Mouse (Mus musculus): ENCODE data around the gene Bbs1. TPM values are rescaled to one million over a fixed set of nuclear protein-coding genes. Genes with fewer than 3 reads are reported as not detected.
"Not testable (repeated sequence)": the region's sequence is repeated elsewhere in the genome, so short reads cannot be mapped to it uniquely, and the experiment has no call there.

The Bbs1 gene
- 1 to 10 TPM; 1.9 to 2.9 TPM for total RNA-seq (2021)
- long read RNA-seq, experiment 1, partial matches to known transcripts = 0 of 2 reads
- long read RNA-seq, experiment 1, other reads (novel, unspliced or antisense) = 2 of 2 reads
- long read RNA-seq, experiment 2, partial matches to known transcripts = 0 of 1 reads
- long read RNA-seq, experiment 2, other reads (novel, unspliced or antisense) = 1 of 1 reads

DNA sequence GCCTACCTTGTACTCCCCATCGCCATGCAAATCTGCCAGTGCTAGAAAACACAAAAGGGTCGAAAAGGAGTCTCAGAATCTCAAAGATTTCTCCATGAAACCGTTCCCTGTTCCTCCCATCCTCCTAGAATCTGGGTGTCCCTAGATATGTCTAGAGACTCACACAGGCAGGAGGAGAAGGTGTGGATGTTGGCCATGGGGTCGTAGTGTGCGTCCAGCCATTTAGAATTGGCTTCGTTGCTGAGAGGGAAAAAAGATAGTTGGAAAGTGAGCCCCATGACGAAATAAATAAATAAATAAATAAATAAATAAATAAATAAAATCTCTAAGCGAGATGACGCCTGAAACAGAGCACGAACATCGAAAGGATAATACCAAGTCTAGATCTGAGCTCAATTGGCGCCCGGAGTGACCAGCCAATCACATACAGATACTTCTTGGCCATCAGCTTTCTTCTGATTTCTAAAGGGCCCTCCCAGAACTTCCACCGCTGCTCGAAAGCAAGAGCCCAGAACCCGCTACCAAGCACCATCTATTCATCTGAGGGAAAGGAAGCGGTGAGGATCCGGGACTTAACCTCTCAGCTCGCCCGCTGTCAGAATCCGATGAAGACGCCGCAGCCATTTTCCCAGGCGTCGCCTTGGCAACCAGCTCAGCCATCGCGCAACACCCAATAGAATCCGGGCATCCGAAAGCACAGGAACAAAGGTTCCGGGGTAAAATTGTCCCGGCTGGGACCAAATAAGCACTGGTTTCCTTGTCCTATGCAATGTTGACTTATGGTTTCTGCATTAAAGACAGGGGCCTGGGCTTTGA lies at the start of gene Bbs1:
Bbs1 (minus strand) TSS at position 650 of the 816 bp plus-strand sequence.
- DNase-seq = peak; percentile 82

DNA sequence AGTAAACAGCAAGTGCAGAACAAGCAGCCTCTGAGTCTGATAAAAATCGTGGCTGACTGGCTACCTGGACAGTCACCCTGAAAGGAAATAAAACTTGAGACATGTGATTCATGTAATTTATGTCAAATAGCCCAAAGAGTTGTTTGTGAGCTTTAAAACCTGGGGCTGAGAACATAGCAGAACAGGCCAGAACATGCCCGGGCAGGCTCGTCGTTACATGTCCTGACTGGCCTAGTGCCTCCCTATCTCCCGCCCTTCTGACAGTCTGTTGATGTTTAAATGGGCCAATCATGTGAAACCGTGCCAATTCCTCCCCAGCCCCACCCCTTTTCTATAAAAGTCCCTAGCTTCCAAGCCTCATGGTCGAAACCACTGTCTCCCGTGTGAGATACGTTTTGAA lies 42.2 kb upstream of the Bbs1 start:
- not testable (repeated sequence) for DNase-seq

DNA sequence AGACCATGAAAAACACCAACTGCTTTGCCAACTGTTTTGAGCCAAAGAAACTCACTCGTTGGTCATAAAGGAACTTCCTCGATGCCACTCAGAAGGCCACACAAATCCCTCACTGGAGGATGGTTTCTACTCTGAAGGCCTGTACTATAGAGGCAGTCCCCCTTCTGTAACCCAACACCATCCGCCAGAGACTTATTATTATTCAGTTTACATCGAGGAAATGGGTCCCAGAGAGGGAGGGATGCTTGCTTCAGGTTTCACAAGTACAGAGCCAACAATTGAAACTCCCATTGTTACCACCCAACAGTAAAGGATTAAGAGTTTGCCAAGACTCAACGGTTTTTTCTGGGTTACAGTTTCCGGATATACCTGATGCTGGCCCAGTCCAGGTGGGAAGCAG lies 39.1 kb upstream of the Bbs1 start:
- no peak for DNase-seq

DNA sequence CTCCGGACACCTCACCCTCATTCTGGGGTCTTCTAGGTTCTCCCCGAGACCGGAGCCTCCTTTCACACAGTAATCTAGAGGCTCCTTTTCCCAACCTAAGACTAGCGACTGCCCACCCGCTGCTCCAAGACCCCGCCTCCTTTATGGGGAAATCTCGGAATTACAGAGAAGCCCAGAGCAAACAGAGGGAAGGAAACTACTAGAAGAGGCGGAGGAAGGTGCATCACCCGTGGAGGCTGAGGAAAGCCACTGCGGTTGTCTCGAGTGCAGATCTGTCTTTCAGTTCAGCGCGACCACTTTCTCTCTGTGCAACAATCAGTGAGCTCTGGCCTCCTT lies 36.8 kb upstream of the Bbs1 start:
- DNase-seq = no peak

DNA sequence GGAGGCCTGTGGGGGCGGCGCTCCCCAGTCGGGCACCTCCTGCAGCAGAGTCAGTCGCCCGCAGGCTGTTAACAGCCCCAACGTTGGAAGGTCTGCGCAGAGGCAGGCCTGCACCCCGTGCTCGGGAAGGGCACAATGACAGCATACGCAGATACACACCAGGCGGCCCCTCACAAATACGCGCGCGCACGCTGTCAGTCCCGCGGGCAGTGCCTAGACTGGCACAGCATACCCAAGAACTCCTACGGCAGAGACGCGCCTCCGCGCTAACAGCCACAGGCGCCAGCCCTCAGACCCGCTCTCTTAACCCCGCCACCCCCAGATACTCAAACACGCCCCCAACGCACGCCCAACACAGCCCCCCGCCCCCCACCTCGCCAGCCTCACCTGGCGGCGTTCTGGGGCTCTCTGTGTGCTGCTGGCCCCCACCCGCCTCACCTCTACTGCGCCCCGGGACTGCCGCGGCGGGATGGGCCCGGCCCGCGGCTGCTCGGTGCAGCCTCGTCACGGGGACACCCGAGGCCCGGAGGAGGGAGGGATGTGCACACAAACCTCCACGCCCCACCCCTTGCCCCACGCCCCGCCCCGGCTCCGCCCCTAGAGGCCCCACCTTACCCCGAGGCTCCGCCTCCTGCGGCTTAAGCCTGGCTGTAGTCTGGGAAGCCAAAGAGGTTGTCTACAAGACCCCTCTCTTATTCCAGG lies 36.3 kb upstream of the Bbs1 start, which contains the start of gene Peli3:
Peli3 (minus strand) TSS at position 577 of the 702 bp plus-strand sequence.
- peak; percentile 83 for DNase-seq

DNA sequence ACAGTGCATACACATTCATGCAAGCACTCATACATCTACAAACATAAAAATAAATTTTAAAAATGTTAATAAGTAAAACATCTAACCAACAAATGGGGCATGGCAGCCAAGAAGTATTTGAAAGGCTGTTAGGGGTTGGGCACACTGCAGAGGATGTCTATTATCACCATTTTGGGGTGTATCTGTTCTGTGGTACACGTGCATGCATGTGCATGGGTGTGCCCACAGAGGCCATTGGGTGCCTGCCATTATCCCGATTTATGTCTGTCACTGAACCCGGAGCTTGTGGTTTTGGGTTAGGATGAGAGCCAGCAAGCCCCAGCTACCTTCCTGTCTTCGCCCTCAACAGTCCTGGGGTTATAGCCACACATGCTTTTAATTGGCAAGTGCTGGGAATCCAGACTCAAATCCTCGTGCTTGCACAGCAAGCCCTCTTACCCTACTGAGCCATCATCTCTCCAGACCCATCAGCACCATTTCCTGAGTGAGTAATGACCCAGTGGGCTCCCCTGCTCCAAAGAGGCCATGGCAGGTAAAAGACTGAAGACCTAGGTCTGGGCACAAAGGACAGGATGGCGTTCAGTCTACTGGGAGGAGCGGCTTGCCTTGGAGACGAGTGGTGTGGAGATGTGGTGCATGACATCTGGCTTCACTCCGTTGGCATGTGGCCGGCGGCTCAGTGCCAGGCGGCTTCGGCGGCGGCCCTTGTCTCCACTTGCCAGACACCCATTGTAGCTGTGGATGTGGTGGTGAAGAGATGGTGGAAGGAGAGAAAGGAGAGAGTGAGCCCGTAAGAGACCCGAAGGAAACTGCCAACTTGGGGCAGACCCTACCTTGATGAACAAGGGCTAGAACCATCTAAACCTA lies 31.2 kb upstream of the Bbs1 start:
- DNase-seq = peak; percentile 54

DNA sequence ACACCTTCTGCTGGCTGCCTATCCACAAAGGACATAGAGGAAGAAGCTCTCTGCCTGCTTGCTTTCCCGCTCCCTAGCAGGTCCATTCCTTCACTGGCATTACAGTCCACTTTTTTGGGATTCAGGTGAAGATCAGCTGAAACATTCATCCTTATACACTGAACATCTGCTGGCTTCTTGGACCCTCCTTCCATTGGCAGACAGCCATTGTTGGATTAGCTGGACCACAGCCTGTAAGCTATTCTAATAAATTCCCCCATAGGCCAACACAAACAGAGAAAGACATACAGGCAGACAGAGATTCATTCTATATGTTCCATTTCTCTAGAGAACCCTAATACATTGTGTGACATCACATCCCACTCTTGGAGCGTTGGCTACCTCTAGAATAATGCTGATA lies 30.5 kb upstream of the Bbs1 start:
- no peak for DNase-seq

DNA sequence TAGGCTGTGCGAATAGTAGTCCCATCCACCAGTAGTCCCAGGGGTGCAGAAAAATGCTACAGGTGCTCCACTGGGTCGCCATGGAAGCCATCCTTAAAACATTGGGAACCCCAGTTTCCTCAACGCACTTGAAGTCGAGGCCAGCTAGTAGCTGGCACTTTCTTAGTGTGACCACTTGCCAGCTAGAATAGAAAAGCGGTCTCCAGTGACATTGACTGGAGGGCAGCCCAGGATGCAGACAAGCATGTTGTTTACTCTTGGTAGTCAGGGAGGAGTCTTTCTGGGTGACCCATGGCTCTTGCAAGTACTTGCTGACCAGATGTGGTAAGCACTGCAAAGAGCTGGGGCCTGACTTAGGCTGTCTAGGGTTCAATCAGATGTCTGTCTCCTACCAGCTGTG lies 22.4 kb upstream of the Bbs1 start:
- peak; percentile 49 for DNase-seq

DNA sequence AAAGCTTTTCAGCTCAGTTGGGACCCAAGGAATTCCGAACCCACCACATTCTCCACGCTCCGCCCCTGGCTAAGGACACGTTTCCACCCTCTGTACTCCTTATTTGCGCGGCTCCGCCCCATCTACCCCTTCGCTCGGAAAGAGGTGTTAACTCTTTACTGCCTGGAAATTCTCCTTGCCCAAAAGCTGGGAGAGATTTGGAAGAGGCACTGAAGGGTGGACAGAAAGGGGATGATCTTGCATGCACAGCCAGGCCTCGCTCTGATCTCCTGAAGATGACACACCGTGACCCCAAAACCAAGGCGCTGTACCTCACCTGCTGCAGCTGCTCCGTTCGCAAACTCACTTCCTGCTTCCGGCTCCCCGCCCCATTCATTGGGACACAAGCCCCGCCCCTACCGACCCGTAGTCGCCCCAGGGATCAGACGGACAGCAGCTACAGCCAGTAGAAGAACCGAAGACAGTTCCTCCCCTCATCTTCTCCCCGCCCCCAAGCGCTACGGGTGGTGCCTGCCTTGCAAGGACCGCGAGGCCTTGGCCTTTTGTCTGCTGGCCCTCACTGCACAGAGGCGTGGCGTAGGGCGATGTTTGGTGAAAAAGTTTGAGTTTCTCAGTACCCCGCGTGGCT lies 21.6 kb upstream of the Bbs1 start, which contains the start of gene Dpp3:
Dpp3 (minus strand) TSS at position 384 of the 628 bp plus-strand sequence.
- DNase-seq = peak; percentile 98

DNA sequence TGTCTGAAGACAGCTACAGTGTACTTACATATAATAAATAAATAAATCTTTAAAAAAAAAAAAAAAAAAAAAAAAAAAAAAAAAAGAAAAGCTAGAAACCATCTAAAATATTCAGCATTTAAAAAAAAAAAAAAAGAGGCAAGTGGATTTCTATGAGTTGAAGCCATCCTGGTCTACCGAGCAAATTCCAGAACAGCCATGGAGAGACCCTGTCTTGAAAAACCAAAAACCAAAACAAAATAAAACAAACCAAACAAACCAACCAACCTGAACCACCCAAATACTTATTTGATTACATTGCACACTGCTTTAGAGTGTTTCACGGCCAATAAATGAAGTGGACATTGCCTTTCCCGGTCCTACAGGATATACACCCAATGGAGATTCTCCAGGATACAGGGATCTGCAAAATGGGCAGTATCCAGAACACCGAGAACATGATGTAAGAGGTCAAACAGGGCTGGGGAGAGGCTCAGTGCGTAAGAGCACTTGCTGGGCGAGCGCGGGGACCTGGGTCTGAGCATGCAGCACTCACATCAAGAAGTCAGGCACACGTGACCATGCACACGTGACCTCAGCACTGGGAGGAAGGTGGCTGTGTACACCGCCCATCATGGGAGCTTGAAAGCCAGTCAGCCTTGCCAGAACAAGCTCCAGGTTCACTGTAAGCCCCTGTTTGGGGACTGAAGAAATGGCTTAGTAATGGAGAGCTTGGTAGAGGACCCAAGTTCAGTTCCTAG lies 18.9 kb upstream of the Bbs1 start:
- no peak for DNase-seq

DNA sequence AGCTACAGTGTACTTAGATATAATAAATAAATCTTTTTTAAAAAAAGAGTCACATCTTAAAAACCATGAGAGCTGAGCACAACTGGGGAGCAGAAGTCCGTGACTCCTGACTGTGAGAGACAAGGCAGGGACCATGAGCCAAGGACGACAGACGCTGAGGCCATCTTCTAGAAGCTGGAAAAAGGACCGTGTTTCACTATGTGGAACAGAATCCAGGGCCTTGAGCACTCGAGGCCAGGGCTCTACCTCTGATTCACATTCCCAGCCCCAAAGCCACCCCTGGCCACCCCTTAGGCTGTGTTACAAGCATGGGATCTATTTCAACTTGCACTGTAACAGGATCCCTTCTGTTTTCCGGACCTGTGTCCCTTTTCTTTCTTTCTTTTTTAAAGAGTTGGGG lies 13.2 kb upstream of the Bbs1 start:
- no peak for DNase-seq

DNA sequence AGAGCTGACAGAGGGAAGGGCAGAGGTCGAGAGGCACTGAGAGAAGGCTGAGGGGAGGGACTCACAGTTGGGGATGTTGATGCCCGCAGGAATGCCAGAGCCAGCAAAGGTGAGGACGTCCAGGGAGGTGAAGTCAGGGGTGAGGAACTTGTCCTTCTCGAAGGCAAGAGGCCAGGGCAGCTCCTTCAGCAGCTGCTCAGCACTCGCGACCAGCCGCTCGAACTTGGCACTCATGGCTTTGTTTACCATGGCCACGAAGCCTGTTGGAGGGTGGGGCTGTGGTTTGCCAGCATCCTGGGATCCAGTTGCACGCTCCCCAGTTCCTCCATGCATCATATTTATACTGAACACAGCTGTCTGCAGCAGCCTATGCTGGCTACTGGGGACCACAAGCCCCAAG lies 10.4 kb upstream of the Bbs1 start:
- DNase-seq = no peak

DNA sequence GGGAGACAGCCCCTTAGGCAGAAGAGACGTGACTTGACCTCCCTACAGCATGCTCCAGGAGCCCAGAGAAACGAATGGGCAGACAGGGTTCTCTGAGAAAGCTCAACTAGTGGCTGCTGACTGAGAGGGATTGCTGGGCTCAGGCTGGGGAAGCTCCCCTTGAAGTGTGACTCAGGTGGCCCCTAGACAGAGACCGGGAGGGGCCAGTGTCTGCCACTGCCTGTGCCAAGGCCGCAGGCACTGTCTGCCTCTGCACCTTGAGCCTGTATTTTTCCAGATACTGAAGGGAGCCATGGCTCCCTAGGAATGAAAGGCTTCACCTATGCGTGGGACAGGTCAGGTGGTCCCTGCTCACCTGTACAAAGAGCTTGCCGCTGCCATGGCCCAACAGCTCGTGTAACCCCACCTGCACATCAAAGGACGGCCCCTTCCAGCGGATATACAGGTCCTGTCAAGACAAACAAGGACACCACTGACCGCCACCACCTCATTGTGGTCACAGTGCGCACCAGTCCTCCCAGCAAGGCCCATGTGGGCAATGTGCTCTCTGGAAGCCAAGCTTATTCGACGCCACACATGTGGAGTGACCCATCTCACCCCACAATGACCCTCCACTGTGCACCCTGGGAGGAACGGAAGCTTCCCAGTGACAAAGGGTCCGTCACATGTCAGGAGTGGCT lies 9.6 kb upstream of the Bbs1 start:
- DNase-seq = no peak

DNA sequence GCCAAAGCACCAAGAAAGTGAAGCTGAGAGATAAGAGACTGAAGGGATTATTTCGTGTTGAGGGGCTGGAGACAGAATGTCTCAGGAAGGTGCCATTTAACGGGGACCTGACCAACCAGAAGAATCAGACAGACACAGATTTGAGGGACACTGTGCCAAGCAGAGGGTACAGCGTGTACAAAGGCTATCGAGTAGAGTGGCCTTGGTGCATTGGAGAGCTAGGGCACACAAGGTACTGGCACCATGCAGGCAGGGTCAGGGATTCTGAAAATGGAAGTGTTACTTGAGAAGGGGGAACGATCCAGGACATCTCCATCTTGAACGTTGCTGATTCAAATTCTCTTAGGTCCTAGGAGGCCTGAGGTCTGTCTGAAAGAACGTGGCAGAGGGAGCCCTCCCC lies 2.9 kb upstream of the Bbs1 start:
- no peak for DNase-seq

DNA sequence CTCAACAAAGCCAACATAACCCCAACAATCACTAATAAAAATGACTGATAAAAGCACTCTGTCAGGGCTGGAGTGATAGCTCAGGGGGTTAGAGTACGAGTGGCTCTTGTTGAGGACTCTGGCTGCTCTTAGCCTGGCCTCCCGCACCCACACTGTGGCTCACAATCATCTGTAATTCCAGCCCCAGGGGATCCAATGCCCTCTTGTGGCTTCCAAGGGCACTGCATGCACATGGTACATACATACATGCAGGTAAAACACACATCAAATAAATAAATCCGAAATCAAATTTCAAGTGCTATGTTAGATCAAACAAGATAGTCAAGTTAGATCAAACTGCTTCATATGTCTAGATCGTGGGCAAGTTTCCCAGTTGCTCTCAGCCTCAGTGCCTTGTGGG lies 1.7 kb upstream of the Bbs1 start:
- no peak for DNase-seq

DNA sequence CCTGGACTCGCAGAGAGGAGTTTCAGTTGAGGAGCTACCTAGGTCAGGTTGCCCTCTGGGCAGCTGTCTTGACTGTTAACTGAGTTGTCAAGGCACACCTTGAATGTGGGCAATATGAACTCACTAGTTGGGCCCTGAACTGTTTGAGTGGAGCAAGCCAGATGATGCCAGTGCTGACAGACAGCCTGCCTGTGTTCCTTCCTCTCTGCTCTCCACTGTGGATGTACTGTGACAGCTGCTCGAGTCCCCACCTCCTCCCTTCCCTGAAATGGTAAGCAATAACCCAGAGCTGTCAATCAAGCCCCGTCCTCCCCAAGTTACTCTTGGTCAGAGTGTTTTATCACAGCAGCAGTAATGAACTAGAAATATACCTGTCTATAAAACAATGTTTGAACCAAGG lies 6.5 kb downstream of the Bbs1 start:
- DNase-seq = no peak

DNA sequence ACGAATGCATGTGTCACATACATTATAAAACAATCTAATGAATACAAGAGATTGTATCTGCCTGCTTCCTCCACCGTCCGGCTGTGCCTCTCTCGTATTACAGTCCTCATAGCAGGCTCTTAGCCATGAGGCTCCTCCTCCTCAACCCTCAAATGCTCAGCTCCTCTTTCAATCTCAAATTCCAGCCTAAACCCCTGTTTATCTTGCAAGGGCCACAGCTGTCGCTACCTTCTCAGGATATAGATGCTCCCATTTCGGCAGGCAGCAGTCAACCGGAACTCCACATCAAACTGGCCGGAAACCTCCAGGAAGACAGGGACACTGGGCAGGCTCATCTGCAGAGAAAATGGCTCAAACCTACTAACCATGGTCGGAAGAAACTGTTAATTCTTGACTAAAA lies 7.5 kb downstream of the Bbs1 start:
- no peak for DNase-seq

DNA sequence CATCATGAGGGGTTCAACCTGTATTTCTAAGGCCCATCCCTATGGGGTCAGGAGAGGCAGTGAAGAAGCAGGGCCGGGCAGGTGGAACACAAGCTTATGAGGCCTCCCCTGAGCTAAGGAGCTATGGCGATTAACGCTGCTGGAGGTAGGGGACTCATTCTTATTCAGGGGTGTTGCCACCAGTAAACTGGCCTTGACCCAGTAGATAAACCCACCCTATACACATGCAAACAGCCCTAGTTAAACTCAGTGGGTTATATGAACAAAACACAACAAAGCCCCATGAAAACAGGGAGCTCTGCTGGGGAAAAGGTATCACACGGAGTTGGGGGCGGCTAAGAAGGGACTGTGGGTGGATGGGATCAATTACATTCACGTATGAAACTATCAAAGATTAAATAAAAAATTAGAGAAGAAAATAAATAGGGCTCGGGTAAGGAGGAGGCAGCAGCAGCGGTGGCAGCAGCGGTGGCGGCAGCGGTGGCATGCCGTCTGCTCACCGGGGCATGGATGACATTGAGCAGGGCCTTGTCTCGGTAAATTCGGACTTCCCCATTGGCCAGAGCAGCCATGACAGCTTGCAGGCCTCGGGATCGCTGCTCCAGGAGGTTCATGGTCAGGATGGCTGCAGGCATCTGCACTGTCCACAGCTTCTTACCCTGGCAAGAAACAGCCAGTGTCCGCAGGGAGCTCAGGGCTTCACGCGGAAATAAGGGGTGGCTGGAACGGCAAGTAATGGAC lies 9.5 kb downstream of the Bbs1 start:
- no peak for DNase-seq

DNA sequence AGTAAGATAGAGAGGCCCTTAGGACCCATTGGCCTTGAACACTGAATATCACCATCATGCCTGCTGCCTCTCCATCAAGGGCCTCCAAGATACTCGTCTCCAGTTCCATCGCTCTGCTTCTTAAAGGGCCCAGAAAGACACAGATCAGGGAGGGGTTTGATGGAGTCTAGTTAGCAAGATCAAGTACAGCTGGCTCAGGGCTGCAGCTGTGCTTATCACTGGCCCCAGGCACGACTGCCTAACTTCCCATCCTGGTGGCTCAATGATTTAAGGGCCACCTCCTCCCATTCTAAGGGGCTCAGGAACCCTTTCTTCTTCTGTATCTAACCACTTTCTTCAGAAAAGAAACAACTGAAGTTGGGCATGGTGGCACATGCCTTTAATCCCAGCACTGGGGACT lies 14.6 kb downstream of the Bbs1 start:
- no peak for DNase-seq

DNA sequence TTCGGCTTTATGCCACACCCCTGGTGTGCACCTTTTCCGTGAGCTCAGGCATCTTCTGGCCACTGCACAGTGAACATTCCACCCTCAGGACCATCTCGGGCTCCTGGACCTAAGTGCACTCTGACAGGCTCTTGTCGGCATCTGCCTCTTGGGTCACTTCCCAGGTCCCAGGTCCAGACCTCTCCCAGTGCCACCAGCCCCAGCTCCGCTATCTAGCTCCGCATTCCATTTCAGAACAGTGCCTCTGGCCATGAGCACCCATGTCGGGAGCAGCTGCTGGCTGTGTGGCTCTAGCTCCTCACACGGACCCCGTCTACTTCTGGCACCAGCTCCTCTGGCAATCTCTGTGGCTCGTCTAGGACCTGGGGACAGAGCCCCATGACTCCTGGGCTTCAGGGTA lies 16.6 kb downstream of the Bbs1 start:
- no peak for DNase-seq
